Mouse (Mus musculus): ENCODE results near the gene Pbx1.

GRCm38 (mm10) chr1:168166841-168167240 lies 265.2 kb downstream of the Pbx1 start:
- TF ChIP-seq MEF2A (IDR thresholded peaks at IDR 0.05; ENCODE audit: extremely low read depth, insufficient replicate concordance, low read depth, low read length, poor library complexity, severe bottlenecking) (no peak), MAFK (IDR thresholded peaks at IDR 0.05; ENCODE audit: borderline replicate concordance, low read depth, low read length) (no peak), CHD2 (IDR thresholded peaks at IDR 0.05; ENCODE audit: low read length) (no peak), CTCF (IDR thresholded peaks at IDR 0.05 in 2 of 3, conservative IDR thresholded peaks at IDR 0.05 in 1 of 3; ENCODE audit: control insufficient read depth in 1 of 3, insufficient read depth in 1 of 3, low read depth in 2 of 3, low read length in 3 of 3, poor library complexity in 1 of 3, severe bottlenecking in 1 of 3) (no peak), ZC3H11A (IDR thresholded peaks at IDR 0.05; ENCODE audit: low read depth, low read length) (no peak), GATA1 (IDR thresholded peaks at IDR 0.05; ENCODE audit: low read depth, low read length) (no peak), TBP (IDR thresholded peaks at IDR 0.05; ENCODE audit: low read depth, low read length) (no peak)

Data from MEL (cell line).